Mouse (Mus musculus): ENCODE measurements at regions not wholly inside any gene's neighbourhood (a gene's known extent, or its start where the extent isn't known, plus 50 kb on each side); places are given as distances from the start of the nearest gene placed in this dataset.

DNA sequence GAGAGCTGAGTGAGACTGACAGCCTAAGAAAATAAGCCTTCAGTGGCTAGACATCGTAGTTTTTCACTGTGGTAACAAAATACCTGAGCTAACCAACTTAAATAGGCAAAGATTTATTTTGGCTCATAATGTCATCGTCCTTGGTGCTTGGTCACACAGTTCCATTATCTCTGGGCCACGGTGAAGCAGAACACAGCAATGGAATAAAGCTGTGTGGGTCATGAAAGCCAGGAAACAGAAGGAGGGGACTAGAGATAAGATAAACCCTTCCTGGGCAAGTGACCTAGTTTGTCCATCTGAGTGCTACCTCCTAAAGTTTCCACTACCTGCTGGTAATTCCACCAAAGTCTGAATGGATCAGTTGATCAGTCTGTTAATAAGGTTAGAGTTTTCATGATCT, 134.8 kb upstream of the Gm5129 start:
- 19% methylated on average over 3 of the region's 3 CpGs for WGBS
- no peak for ATAC-seq (replicated peaks; ENCODE audit: extremely low read depth, insufficient read depth, low FRiP score)

DNA sequence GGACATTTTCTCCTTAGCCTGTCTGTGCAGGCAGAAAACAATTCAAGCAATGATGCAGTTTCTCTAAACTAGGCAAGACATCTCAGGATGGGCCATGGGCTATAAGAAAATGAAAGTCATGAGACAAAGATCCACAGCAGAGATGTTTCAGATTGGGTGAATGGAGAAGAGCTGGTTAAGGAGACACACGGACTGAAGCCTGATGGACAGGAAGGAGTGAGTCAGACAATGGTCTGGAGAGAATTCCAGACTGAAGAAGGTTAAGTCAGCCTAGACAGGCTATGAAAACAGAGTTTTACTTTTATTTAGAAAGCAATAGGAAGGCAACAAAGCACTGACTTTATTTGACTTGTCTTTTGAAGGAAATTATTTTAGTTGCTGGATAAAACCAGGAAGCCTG, 137.5 kb upstream of the Il6 start:
- 37% methylated on average over 1 of the region's 1 CpGs for WGBS
- H3K9ac ChIP-seq (ENCODE audit: low read length): no peak overlapping the region
- no peak for ATAC-seq (replicated peaks; ENCODE audit: extremely low read depth, insufficient read depth, low FRiP score)

More for the DNA sequence above, 134.8 kb upstream of the Gm5129 start:
- H3K9me3 ChIP-seq (replicated peaks; ENCODE audit: control insufficient read depth, low read length): no peaks in the 10 kb centered on the region
- no peak overlapping the region for H3K4me3 ChIP-seq (ENCODE audit: low read length)
- no peaks in the 10 kb centered on the region for H3K36me3 ChIP-seq (ENCODE audit: control insufficient read depth, insufficient read depth)
- H3K27me3 ChIP-seq (ENCODE audit: control insufficient read depth, insufficient read depth, low read length): no peaks in the 10 kb centered on the region
- no peak overlapping the region for H3K9ac ChIP-seq (ENCODE audit: low read length)
- H3K4me2 ChIP-seq (ENCODE audit: low read depth, low read length): no peak overlapping the region
- H3K4me1 ChIP-seq (ENCODE audit: control insufficient read depth, insufficient read depth, low read length): peaks cover 2% of the 10 kb centered on the region; the same call in 1 of the 2 replicates
- H3K27ac ChIP-seq (ENCODE audit: low read length): no peak overlapping the region

DNA sequence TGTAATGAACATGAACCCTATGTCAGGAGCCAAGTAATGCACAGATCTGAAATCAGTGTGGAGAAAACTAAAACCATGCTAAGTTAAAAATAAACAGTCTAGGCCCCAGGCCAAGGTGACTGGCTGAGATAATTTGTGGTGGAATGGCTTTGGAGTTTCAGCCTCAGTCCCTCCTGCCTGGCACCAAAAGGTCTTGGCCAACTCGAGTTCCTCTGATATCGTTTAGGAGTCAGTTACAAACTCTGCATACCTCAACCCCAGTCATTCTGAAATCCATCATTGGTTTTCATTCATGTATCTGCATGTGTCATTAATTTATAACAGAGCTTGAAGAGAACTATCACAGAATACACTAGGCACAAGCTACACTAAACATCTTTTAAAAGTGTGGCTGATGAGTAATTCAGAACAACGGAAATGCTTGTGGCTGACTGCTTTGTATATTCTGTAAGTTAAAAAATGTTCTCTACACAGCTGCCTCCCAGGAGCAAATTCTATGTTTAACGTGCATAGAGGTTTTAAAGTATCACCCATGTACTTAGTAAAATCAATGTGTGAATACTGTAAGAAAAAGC, 125.6 kb upstream of the Il6 start:
- Histone ChIP-seq H3K27me3 (ENCODE audit: control insufficient read depth, insufficient read depth, low read length) (no peaks in the 10 kb centered on the region), H3K4me1 (ENCODE audit: control insufficient read depth, insufficient read depth, low read length) (peaks cover 14% of the 10 kb centered on the region), H3K4me3 (ENCODE audit: low read length) (no peak overlapping the region), H3K27ac (ENCODE audit: low read length) (peak overlapping the region; percentile 61), H3K9ac (ENCODE audit: low read length) (no peak overlapping the region), H3K9me3 (replicated peaks; ENCODE audit: control insufficient read depth, low read length) (no peaks in the 10 kb centered on the region), H3K36me3 (ENCODE audit: control insufficient read depth, insufficient read depth) (no peaks in the 10 kb centered on the region), H3K4me2 (ENCODE audit: low read depth, low read length) (peak overlapping the region; percentile 20; the same call in 1 of the 2 replicates)
- ATAC-seq (replicated peaks; ENCODE audit: extremely low read depth, insufficient read depth, low FRiP score): peak; percentile 67
- WGBS: 20% methylated on average over 4 of the region's 4 CpGs

More for the DNA sequence above, 137.5 kb upstream of the Il6 start:
- Histone ChIP-seq H3K27me3 (ENCODE audit: control insufficient read depth, insufficient read depth, low read length) (no peaks in the 10 kb centered on the region), H3K36me3 (ENCODE audit: control insufficient read depth, insufficient read depth) (no peaks in the 10 kb centered on the region), H3K27ac (ENCODE audit: low read length) (no peak overlapping the region), H3K4me2 (ENCODE audit: low read depth, low read length) (no peak overlapping the region), H3K4me1 (ENCODE audit: control insufficient read depth, insufficient read depth, low read length) (peaks cover under 1% of the 10 kb centered on the region; the same call in 1 of the 2 replicates), H3K4me3 (ENCODE audit: low read length) (no peak overlapping the region), H3K9me3 (replicated peaks; ENCODE audit: control insufficient read depth, low read length) (no peaks in the 10 kb centered on the region)

DNA sequence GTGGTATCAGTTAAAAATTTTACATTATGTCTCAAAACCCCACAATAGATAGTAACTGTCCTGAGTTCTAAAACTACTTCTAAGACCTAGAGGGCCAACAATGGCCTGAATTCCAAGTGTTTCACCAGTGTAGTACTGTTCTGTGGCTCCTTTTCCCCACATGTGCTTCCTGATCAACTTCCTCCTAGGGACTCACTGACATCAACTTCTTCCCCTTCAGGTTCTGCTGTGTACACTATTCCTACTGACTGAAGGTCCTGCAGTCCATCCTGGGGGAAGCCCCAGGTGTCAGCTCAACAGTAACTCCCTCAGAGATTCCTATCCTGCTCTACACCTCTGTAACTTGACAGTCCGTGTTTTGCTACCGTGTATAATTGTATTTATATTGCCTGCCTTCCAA, 120.6 kb upstream of the Il6 start:
- Histone ChIP-seq H3K9ac (ENCODE audit: low read length) (no peak overlapping the region), H3K27me3 (ENCODE audit: control insufficient read depth, insufficient read depth, low read length) (no peaks in the 10 kb centered on the region), H3K36me3 (ENCODE audit: control insufficient read depth, insufficient read depth) (no peaks in the 10 kb centered on the region), H3K27ac (ENCODE audit: low read length) (no peak overlapping the region), H3K9me3 (replicated peaks; ENCODE audit: control insufficient read depth, low read length) (no peaks in the 10 kb centered on the region), H3K4me1 (ENCODE audit: control insufficient read depth, insufficient read depth, low read length) (peaks cover 22% of the 10 kb centered on the region), H3K4me2 (ENCODE audit: low read depth, low read length) (no peak overlapping the region), H3K4me3 (ENCODE audit: low read length) (no peak overlapping the region)
- WGBS: 64% methylated on average over 2 of the region's 2 CpGs
- ATAC-seq (replicated peaks; ENCODE audit: extremely low read depth, insufficient read depth, low FRiP score): no peak

DNA sequence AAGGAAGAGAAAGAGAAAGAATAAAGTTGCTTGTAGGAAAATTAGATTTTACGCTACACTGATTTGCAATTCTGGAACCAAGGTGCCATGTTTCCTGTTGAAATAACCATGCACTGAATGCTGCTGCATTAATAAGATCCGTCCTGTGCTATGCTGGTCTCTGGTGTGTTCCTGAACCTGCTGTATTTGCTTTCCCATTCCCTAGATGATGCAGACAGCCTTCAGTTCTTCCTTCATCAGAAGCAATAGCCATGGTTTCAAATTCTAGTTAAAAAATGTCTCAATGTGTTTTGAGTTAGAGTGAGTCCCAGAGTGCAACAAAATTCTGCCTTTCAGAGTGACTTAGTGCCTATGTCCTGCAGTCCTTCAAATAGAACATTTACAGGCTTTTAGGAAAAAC, 120.1 kb upstream of the Il6 start:
- no peak for ATAC-seq (replicated peaks; ENCODE audit: extremely low read depth, insufficient read depth, low FRiP score)
- no peak overlapping the region for H3K4me3 ChIP-seq (ENCODE audit: low read length)
- 79% methylated on average over 2 of the region's 2 CpGs for WGBS
- H3K27ac ChIP-seq (ENCODE audit: low read length): no peak overlapping the region
- no peaks in the 10 kb centered on the region for H3K9me3 ChIP-seq (replicated peaks; ENCODE audit: control insufficient read depth, low read length)
- no peaks in the 10 kb centered on the region for H3K27me3 ChIP-seq (ENCODE audit: control insufficient read depth, insufficient read depth, low read length)
- no peaks in the 10 kb centered on the region for H3K36me3 ChIP-seq (ENCODE audit: control insufficient read depth, insufficient read depth)
- H3K9ac ChIP-seq (ENCODE audit: low read length): no peak overlapping the region
- H3K4me2 ChIP-seq (ENCODE audit: low read depth, low read length): no peak overlapping the region
- peaks cover 20% of the 10 kb centered on the region for H3K4me1 ChIP-seq (ENCODE audit: control insufficient read depth, insufficient read depth, low read length)

DNA sequence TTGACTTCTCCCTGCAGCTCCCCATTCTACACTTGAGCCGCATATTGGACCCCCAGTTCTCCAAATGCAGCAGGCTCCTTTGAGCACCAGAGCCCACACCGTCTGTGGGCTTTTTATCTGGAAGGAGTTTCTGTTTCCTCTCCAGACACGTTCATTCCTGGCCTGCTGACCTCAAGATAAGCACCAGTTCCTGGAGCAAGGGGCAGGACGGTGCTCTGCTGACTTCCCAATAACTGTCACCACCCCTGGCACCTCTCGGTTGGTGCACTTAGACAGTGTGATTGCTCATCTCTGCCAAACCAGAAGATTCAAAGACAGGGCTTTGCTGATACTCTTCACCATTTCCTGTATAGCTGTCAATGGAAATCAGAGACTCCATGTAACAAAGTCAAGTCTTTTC, 119.1 kb upstream of the Il6 start:
- ATAC-seq (replicated peaks; ENCODE audit: extremely low read depth, insufficient read depth, low FRiP score): no peak
- no peak overlapping the region for H3K4me3 ChIP-seq (ENCODE audit: low read length)
- H3K4me1 ChIP-seq (ENCODE audit: control insufficient read depth, insufficient read depth, low read length): peaks cover 17% of the 10 kb centered on the region
- H3K27me3 ChIP-seq (ENCODE audit: control insufficient read depth, insufficient read depth, low read length): no peaks in the 10 kb centered on the region
- no peaks in the 10 kb centered on the region for H3K9me3 ChIP-seq (replicated peaks; ENCODE audit: control insufficient read depth, low read length)
- H3K36me3 ChIP-seq (ENCODE audit: control insufficient read depth, insufficient read depth): no peaks in the 10 kb centered on the region
- 0 out of 2 replicates have a peak overlapping the region, but pooled peaks have one; percentile 14 for H3K27ac ChIP-seq (ENCODE audit: low read length)
- 8% methylated on average over 5 of the region's 5 CpGs for WGBS
- H3K9ac ChIP-seq (ENCODE audit: low read length): no peak overlapping the region
- H3K4me2 ChIP-seq (ENCODE audit: low read depth, low read length): 0 out of 2 replicates have a peak overlapping the region, but pooled peaks have one; percentile 12

DNA sequence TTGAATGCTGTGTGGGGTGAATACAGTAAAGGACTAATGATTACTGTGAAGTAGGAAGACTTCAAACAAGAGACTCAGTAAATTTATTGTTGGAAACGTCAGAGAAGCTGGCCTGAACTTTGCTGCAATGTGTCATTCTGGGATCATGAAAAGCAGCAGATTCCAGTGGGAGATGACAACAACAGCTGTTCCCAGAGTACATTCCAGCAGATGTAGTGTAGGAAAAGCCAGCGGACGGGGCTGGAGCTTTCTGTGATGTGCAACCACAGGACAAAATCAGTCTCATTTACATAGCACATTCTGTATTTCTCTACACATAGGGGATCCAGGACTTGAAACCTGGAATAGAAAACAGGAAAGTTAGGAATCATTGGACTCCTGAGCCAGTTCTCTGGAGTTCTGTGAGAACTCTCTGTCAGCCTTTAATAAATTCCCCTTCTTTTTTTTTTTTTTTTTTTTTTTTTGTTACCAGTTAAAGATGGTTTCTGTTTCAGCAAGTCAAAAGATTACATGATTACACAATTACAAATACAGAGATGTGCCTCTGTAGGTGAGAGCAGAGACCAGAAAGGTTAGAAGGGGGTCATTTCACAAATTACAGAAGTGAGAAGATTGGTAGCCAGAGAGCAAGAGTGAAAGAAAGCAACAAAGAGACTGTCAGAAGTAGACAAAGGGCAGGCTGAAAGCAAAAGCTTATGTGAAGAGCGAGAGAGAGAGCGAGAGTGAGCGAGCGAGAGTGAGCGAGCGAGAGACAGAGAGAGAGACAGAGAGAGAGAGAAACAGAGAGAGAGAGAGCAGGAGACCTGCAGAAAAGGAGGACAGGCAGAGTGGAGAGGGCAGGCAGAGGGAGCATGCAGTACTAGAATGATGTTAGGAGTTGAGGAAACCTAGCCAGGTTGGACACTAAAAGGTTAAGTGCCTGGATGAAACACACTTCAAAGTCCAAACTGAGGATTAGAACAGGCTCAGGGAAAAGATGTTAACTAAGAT, 118.0 kb upstream of the Il6 start:
- Histone ChIP-seq H3K36me3 (ENCODE audit: control insufficient read depth, insufficient read depth) (no peaks in the 10 kb centered on the region), H3K27ac (ENCODE audit: low read length) (no peak overlapping the region; the same call in 1 of the 2 replicates), H3K4me1 (ENCODE audit: control insufficient read depth, insufficient read depth, low read length) (peaks cover 15% of the 10 kb centered on the region), H3K27me3 (ENCODE audit: control insufficient read depth, insufficient read depth, low read length) (no peaks in the 10 kb centered on the region), H3K9ac (ENCODE audit: low read length) (no peak overlapping the region), H3K4me3 (ENCODE audit: low read length) (no peak overlapping the region), H3K9me3 (replicated peaks; ENCODE audit: control insufficient read depth, low read length) (no peaks in the 10 kb centered on the region), H3K4me2 (ENCODE audit: low read depth, low read length) (0 out of 2 replicates have a peak overlapping the region, but pooled peaks have one; percentile 15)
- ATAC-seq (replicated peaks; ENCODE audit: extremely low read depth, insufficient read depth, low FRiP score): peak; percentile 41; the same call in 1 of the 2 replicates
- 50% methylated on average over 9 of the region's 9 CpGs for WGBS

DNA sequence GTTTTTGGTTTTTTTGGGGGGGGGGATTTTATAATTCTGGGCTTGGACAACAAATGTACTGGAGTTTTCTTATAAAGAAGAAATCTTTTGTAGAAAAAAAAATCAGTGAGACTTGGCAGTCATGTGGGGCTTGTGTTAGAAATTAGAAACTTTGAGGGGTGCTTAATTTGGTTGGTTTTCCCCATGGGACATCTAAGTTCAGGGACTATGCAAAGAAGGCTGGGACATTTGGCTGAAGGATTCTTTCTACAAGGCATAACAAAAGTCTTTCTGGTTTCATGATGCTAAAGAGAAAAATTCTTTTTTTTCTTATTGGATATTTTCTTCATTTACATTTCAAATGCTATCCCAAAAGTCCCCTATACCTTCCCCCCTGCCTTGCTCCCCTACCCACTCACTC, 115.3 kb upstream of the Il6 start:
- ATAC-seq (replicated peaks; ENCODE audit: extremely low read depth, insufficient read depth, low FRiP score): no peak
- H3K4me3 ChIP-seq (ENCODE audit: low read length): no peak overlapping the region
- H3K9ac ChIP-seq (ENCODE audit: low read length): no peak overlapping the region
- H3K4me2 ChIP-seq (ENCODE audit: low read depth, low read length): no peak overlapping the region
- no peaks in the 10 kb centered on the region for H3K36me3 ChIP-seq (ENCODE audit: control insufficient read depth, insufficient read depth)
- no peaks in the 10 kb centered on the region for H3K27me3 ChIP-seq (ENCODE audit: control insufficient read depth, insufficient read depth, low read length)
- peaks cover 15% of the 10 kb centered on the region for H3K4me1 ChIP-seq (ENCODE audit: control insufficient read depth, insufficient read depth, low read length)
- no peaks in the 10 kb centered on the region for H3K9me3 ChIP-seq (replicated peaks; ENCODE audit: control insufficient read depth, low read length)
- H3K27ac ChIP-seq (ENCODE audit: low read length): no peak overlapping the region

DNA sequence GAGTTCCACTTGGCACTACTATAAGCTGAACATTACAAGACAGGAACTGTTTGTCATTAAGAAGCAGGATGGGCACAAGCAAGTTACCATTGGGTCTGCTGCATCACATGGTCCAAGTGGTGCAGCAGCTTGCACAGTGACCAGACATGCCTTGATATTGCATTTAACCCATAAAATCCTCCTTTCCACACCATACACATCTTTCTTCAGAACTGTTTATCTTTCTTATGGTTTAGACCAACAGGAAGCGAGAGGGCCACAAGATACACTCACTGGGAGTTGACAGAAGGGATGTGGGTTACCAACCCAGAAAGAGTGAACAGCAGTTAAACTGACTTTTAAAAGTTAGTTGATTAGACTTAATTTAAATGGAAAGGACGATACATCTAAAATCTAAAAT, 111.2 kb upstream of the Il6 start:
- Histone ChIP-seq H3K36me3 (ENCODE audit: control insufficient read depth, insufficient read depth) (no peaks in the 10 kb centered on the region), H3K9ac (ENCODE audit: low read length) (no peak overlapping the region), H3K4me3 (ENCODE audit: low read length) (no peak overlapping the region), H3K27ac (ENCODE audit: low read length) (no peak overlapping the region), H3K27me3 (ENCODE audit: control insufficient read depth, insufficient read depth, low read length) (no peaks in the 10 kb centered on the region), H3K4me1 (ENCODE audit: control insufficient read depth, insufficient read depth, low read length) (no peaks in the 10 kb centered on the region), H3K4me2 (ENCODE audit: low read depth, low read length) (no peak overlapping the region), H3K9me3 (replicated peaks; ENCODE audit: control insufficient read depth, low read length) (no peaks in the 10 kb centered on the region)
- 69% methylated on average over 2 of the region's 2 CpGs for WGBS
- ATAC-seq (replicated peaks; ENCODE audit: extremely low read depth, insufficient read depth, low FRiP score): no peak
